Mouse (Mus musculus) c-Kit-positive CD71-positive TER-119-negative erythroid progenitor cells, embryonic 14.5 days (primary cell): ENCODE results near the gene Cep63.

ENCODE experiments used
- DNase-seq: peaks from one replicate; pipeline ENCODE4 v3.0.0-alpha.2; 2013; ENCODE audit warnings: low read depth

Gene Cep63

DNA sequence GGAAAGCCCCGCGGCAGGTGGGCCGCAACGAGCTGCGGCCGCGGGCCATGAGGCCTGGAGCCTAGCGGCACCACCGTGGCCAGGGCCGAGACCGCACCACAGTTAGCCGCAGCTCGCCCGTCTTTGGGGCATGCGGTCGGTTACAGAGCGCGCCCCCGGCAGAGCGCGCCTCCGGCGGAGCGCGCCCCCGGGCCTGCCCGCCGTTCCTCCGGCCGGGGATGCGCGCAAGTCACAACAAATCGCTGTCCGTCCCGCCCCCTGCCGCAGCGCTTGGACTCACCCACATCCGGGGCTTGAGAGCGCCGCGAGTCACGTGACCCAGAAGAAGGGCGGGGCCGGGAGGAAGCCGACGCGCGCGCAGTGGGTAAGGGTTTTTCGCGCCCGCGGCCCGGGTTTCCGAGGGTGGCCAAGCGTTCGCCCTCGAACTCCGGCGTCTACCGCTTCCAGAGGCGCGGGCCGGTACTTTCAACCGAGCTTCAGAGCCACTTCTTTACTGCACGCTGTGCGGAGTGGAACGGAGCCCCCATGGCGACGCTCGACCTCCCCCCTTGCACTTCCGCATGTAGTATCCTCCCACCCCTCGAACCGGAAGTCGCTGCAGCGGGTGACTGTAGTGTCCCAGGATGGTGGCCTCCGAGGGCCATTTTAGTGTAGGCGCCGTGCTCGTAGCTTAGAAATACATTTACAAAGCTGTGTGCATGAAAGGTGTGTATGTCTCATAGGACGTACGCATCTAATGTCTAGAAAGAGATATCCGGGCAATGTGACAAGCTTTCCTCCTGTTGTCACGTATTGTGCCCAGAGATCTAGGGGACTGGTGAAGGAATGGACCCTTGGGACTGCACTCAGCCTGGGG lies at the start of gene Cep63, which contains the start of gene Anapc13:
TSS of gene Cep63 (minus strand) at position 552 of the 856 bp plus-strand sequence.
TSS of gene Anapc13 (plus strand) at position 314 of the 856 bp plus-strand sequence.
- peak; percentile 93 for DNase-seq

DNA sequence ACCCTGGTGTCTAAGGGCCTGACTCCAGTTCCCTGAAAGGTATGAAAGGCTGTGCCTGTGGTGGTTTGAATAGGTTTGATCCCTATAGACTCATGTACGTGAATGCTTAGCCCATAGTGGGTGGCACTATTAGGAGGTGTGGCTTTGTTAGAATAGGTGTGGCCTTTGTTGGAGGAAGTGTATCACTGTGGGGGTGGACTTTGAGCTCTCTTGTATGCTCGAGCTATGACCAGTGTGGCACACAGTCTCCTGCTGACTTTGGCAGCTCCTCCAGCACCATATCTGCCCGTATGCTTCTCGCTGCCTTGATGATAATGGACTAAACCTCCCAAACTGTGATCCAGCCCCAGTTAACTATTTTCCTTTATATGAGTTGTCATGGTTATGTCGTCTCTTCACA lies 49.6 kb upstream of the Cep63 start:
- no peak for DNase-seq

DNA sequence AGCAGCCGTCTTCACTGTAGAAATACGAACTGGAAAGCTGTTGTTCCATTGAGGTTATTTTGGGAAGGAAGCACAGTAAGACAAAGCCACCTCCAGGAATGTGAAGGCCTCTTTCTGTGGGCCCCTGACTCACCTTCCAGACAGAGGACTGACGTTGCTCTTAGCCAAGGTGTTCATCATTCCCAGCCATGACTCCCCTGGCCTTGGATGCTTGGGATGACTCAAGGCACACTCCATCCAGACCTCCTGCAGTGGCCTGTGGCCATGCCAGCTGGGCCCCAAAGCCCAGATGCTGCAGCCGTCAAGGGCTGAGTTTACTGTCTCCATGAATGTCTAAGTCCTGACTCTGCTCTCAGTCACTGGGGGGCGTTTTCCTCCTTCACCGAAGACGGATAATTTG lies 47.0 kb upstream of the Cep63 start:
- DNase-seq, result no peak

DNA sequence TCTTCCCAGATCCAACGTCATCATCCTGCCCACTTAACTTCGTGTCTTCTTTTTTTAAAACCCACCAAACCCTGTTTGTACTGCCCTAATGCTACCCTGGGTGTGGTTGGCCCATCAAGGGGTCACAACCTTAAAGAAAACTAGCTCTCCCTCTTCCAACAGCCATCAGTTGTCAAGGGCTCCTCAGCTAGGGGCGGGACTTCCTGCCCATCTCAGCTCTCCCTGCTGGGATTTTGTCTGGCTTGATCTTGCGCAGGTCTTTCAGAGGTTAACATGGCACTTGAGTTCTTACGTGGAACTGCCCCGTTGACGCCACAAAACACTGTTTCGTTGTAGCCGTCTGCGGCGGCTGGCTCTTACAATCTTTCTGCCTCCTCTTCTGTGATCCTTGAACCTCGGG lies 42.6 kb upstream of the Cep63 start:
- DNase-seq, result no peak

DNA sequence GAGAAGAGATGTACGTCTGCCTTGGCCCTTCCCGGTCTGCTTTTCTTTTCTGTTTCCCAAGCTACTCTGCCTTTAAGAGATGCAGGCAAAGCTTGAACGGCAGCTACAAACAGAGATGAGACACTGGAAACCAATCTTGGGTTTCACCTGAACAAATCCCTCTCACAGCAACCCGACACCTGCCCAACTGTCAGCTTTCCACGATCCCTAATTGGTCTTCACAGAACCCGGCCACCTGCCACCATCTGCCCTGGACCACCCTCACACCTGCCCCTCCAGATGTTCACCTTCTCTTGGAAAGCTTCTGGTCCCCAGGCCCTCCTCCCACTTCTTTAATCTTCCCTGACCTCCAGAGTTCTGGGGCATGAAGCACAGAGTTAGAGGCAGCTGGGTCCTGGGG lies 41.8 kb upstream of the Cep63 start:
- no peak for DNase-seq

DNA sequence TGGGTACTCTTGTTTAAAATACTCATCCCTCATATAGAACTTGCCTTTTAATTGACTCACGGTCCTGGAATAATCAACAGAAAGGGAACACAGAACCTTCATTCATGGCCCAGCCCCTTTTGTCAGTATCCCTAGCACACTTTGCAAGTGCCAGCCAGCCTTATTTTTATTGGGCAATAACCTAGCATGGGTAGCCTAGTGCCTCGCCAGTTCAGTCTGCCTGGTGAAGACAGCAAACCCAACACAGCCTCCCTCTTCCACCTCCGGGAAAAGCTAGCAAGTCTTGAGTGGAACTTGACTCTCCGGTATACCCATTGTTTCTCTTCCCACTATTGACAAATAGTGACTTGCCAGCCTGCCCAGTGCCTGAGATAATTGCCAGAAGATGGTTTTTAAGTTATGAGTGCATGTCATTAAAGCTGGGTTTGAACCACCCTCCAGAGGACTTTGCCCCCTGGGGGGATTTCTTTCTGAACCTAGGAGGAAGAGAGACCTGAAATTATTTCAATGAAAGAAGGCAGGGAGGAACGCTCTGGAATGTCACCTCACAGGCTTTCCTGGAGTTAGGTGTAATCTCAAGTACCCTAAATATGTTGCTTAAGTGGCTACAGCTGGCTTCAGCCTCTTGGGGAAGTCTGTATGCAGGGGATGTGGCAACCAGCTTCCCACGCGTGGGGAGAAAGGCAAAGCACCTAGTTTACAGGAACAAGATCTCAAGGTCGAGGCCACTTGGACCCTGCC lies 30.2 kb upstream of the Cep63 start:
- DNase-seq, result no peak

DNA sequence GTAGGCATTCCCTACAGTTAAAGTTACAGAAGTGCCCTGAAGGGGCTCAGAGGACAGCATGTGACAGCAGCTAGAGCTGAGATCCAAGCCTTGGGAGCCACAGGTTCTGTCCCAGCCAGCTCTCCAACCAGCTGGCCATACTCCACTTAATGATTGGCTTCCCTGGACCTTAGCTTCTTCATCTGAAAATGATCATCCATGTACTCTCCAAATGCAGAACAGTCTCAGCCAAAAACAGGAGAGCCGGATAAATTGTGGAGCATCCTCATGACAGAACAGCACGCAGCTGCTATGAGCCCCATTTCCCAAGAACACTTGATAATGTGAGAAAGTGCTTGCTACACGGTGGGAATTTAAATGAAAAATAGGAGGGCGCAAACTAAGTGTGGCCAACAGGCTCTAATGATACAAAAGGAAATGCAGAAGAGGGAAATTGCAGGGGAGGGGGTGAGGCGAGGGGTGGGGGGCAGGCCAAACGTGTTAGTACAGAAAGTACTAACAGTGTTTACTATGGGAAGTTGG lies 24.9 kb upstream of the Cep63 start:
- no peak for DNase-seq

DNA sequence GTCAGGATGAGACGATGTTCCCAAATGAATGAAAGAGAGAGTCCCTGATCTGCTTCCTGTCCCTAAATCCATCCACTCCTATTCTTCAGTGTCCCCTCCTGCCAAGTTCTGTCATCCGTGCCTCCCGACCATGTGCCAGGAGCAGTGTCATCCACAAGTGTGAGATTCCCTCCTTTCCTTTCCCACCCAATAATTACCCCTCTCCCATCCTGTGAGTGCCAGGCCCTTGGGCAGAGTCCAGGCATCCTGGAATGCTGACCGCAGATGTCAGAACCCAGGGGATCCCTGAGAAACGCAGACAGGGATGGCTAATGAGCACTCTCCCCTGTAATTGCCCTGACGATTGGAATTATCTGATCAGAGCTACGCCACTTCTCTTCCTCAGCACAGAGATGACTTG lies 24.3 kb upstream of the Cep63 start:
- no peak for DNase-seq

DNA sequence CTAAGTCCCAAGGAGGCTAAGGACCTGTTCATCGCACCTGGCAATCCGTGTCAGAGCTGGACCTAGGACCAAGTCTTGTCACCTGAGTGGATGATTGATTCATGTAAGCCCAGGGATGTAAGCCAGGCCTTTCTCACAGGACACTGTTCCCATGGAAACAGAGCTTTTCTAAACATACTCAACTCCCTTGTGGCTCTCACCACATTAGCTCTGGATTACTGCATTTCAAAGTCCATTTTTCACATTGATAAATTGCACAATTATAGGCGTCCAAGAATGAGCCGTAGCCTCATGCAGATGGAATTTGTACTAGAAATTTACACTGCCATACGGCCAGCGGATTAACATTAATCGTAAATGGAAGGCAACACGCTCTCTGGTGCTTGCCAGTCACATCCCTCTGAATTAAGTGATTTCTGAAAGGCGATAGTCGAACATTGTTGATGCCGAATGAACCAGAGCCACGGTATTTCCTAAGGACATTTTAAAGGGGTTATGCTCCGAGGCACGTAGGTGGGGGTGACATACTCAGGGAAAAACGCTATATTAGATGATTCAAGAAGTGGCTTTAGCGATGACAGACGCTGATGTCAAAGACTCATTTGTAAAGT lies 23.7 kb upstream of the Cep63 start:
- no peak for DNase-seq

DNA sequence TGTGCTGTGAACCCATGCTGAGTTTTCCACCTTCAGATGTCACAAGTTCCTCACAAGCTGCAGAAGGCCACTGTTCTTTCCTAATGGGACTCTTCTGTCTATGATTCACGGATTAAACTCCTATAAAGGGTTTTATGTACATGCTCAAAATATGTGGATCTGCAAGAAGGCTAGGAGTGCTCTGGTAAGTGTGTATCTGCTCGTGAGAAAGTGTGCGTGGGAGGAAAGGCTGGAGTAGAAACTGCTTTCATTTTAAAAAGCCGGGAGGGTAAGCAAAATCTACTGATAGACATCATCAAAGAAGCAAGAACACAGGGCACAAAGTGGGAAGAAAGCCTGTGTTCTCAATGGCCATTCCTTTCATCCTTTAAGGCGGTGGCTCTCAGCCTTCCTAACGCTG lies 20.7 kb upstream of the Cep63 start:
- no peak for DNase-seq

DNA sequence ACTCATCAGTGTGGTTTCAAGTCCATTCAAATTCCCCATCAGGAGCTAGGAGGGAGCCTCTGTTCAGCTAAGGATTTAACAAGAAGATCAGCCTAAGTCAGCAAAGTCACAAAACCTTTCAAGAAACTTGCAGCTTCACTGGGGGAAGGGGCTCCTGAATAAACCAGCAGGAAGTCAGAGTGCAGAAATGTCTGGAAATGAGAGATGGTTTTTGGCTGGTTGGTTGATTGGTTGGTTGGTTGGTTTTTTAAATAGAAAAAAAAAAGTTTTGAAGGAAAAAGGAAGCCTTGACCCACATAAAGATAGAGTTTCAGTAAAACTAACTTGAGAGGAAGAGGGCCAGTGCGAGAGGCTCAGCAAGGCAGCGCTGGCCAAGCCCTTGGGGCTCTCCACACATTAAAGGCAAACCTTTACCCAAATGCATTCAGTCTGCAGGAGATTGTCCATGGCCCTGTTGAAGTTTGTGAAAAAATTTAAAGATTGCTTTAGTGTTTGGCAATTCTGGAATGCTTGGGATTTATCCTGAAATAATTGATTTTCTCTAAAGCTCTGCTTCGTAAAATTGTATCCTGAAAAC lies 18.9 kb upstream of the Cep63 start:
- no peak for DNase-seq

DNA sequence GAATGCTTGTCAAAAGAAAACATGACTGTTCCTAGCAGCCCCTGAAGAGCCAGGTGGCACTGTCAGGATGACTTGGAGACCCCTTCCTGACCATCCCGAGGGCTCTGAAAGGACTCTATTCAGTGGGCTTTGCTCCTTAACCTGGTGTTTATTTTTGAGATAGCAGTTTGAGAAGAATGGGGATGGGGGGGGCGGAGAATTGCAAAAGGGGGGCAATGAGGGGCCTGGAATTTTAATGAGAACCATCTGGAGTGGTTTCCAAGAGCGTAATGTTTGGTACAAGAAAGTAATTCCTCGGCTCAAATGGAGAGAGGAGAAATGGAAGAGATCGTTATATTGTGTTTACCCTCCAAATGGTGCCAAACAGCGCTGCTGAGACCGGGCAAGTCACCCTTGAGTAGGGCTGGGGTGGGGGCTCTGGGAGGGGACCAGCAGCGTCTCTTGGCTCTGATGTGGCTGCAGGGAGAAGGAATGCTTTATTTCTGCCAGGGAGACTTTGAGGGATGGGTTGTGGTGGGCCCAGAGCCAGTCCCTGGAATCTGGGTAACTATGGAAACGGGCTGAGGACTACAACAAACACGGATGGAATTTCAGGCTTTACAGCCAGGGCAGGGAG lies 17.3 kb upstream of the Cep63 start:
- DNase-seq, result no peak

DNA sequence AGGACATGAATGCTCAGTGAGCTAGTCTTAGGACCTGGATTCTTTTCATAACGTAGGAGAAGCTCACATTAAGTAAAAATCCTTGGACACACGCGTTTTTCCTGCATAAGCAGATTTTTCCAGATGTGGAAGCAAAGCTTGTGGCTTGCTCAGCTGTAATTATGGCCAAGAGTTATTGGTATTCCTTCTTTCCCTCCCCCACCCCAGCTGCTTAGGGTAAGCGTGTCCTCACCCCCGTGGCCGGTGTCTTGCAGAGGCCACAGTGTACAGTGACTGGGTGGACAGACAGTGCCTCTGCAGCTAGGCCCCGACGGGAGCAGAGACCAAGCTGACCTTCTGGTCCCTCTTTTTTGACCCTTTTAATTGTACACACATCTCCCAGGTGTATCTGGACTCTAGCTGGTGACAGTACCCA lies 16.7 kb upstream of the Cep63 start:
- DNase-seq, result no peak

DNA sequence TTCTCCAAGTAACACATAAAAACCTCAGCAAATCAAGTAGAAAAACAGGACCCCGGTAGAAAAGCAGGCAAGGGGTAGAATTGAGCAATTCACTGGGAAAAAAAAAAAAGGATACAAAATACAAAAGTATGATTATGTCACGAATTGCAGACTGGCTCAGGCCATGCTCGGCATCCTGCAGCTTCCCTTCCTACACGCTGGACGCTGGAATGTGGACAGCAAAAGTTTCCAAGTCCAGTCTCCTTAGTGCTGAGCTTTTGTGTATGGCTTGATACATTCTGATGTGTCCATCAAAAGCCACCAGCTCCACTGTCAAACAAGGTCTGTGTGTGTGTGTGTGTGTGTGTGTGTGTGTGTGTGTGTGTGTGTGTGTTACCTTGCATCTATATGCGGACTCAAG lies 15.2 kb upstream of the Cep63 start:
- no peak for DNase-seq

DNA sequence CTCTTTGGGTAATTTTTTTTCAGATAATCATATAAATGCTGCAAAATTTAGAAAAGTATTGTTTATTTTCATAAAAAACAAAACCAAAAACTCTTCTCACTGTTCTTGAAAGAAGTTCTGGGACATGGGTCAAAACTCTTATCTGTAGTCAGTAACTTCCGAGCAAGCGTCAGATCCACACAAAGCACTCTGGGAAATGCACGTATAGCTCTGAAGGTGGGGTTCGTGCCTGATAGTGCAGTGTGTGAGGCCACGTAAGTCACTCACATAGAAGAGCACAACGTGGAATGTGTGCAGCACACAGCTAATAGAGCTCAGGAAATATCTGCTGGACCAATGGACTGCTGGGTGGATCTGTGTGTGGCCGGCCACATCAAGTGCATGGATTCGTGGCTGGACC lies 13.2 kb upstream of the Cep63 start:
- no peak for DNase-seq

DNA sequence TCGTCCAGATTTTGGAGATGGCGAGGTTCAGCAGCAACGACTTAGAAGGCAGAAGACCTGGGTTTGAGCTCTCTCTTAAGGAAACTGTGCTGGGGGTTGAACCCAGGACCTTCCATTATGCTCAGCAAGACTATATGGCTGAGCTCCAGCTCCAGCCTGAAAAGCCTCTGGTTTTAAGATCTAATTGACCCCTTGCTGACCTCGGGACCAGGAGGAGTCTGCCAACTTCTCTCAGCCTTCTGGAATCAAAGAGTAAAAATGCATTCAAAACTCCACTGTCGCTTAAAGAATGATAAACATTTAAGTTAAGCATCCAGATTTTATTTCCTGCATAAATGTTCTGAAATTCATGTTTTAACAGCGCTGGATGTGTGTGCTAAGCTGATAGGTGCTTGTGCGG lies 12.6 kb upstream of the Cep63 start:
- DNase-seq, result no peak

DNA sequence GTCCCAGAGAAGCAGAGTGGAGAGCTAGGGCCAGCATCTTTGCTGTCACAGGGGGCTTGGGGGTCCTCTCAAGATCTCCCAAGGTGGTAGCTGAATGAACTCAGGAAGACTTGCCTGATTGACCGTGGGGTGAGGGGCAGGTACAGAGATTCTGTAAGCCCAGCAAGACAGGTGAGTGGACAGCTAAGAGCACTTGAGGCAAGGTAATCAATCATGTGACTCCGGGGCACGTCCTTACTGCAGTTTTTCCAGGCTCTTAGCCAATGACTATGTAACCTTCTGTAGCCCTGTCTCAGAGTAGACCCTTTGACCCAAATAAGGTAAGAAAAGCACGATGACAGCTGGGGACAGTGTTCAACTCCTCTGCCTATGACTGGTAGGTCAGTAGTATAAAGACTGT lies 10.8 kb upstream of the Cep63 start:
- no peak for DNase-seq

DNA sequence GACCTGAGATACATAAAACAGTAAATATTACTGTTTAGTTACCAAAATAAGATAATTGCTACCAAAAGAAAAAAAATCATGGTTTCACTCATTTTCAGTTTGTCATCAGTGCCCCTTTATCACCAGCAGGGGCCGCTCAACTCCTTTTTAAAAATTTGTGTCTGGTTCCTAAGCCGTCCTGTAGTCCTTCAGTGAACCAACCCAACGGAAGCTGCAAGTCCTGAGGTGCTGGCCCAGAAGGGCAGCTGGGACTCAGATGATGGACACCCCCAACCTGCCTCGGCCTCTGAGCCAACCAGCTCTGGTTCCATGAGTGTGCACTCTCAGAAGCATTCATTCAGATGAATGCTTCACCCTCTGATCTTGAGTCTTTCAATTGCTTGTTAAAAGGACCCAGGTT lies 10.2 kb upstream of the Cep63 start:
- no peak for DNase-seq

DNA sequence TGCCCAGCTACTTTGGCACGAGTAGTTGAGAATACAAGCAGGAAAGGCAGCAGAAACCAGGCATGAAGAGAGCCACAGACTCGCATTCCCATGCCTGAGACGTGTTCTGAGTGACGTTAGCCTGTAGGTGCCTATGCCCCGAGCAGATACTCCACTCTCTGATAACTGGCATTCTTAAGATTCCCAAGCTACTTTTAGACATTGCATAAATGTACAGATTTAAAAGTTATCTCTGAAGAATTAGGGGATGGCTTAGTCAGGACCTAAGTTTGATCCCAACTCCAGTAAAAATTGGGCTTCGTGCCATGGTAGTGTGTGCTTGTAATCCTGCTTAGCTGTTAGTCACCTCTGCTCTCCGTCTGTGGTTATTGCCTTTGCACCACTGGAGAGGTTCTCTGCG lies 8.1 kb upstream of the Cep63 start:
- no peak for DNase-seq

DNA sequence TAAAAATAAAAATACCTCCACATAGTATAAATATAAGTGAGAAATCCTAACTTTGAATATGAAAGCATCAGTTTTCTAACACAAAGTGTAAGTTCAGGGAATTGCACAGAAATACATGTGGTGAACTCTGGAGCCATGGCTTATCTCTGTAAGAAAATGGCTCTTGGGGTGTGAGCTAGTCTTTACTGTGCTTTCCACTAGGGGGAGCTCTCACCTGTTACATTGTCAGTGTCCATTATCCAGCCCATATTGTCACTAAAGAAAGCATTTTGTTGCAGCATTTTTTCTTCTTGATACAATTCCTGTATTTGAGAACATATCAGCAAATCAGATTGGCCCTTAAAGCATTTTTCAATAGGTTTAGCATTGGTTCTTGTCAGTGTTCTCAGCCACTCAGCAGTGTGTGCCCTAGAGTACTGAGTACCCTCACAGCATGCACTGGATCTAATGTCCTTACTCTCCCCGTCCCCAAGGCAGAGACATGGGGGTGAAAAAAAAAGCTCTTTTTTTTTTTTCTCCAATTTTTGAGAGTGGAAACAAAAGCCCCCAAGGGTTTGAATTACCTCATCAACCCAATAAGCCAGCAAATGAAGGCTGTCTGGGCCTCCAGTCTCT lies 6.7 kb upstream of the Cep63 start:
- peak; percentile 72 for DNase-seq

DNA sequence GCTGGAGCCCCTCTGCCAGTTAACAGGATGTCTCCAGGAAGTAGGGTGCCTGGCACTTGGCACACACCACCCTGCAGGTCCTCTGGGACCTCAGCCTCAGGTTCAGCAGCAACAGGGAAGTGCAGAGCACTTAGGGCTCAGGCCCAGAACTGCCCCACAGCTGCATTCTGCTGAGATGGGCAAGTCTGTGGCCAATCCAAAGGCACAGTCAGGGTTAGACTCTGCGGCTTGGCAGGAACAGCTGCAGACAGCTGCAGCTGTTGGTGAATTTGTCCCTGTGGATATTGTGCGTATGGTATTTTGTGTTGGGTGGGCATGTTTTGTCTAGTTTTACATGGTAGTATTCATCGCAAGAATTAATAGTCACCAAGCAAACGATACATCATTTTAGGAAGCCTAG lies 5.8 kb upstream of the Cep63 start:
- no peak for DNase-seq
